Mouse (Mus musculus) embryonic facial prominence, embryonic 13.5 days (tissue): ENCODE data around the gene Ifi27l2b. TPM values are rescaled to one million over a fixed set of nuclear protein-coding genes. Genes with fewer than 3 reads are reported as not detected.

ENCODE experiments used
- ATAC-seq: fragments of 200-750 bp; cut with Nextera tagmentation; 2 replicates; pipeline ENCODE4 v1.8.0; 2017; ENCODE audit warnings: low read depth; ENCODE audit not compliant: insufficient number of reproducible peaks, insufficient read depth, low FRiP score, low TSS enrichment
- H3K27ac ChIP-seq: fragments of 300-500 bp; sonication (generic); 2 replicates; pipeline ENCODE4 v1.5.1; 2015; ENCODE audit warnings: moderate library complexity, mild to moderate bottlenecking, inconsistent platforms
- H3K27me3 ChIP-seq: fragments of 300-500 bp; sonication (generic); 2 replicates; pipeline ENCODE4 v1.6.1; 2015; ENCODE audit warnings: mild to moderate bottlenecking, inconsistent platforms
- H3K36me3 ChIP-seq: fragments of 300-500 bp; sonication (generic); 2 replicates; pipeline ENCODE4 v1.6.1; 2015; ENCODE audit warnings: mild to moderate bottlenecking, inconsistent platforms
- H3K4me1 ChIP-seq: fragments of 300-500 bp; sonication (generic); 2 replicates; pipeline ENCODE4 v1.6.1; 2015; ENCODE audit warnings: inconsistent platforms
- H3K4me2 ChIP-seq: fragments of 300-500 bp; sonication (generic); 2 replicates; pipeline ENCODE4 v1.6.1; 2015; ENCODE audit warnings: moderate library complexity, mild to moderate bottlenecking, inconsistent platforms
- H3K4me3 ChIP-seq: fragments of 300-500 bp; sonication (generic); 2 replicates; pipeline ENCODE4 v1.5.1; 2015; ENCODE audit warnings: mild to moderate bottlenecking, inconsistent platforms
- H3K9ac ChIP-seq: fragments of 300-500 bp; sonication (generic); 2 replicates; pipeline ENCODE4 v1.6.1; 2015; ENCODE audit warnings: mild to moderate bottlenecking, inconsistent platforms
- H3K9me3 ChIP-seq: fragments of 300-500 bp; sonication (generic); 2 replicates; pipeline ENCODE4 v1.6.1; 2016; ENCODE audit warnings: inconsistent platforms
- WGBS: fragments of 180-500 bp; shearing (Covaris S2); methylation state at CpG from one replicate; pipeline ENCODE4 v1.1.7; 2015; ENCODE audit warnings: mixed read lengths; 5-methylcytosine and 5-hydroxymethylcytosine counted together
- polyA plus RNA-seq: library from polyadenylated mRNA; unstranded; fragments of >200 nt; fragmentation: Nextera tagmentation; extraction: Ambion mirVana; gene quantifications from 2 replicates; pipeline ENCODE4 v1.2.1, GENCODE M21; 2015

Ifi27l2b gene
- polyA plus RNA-seq, 1 experiment from 2014 or later, result not detected

DNA sequence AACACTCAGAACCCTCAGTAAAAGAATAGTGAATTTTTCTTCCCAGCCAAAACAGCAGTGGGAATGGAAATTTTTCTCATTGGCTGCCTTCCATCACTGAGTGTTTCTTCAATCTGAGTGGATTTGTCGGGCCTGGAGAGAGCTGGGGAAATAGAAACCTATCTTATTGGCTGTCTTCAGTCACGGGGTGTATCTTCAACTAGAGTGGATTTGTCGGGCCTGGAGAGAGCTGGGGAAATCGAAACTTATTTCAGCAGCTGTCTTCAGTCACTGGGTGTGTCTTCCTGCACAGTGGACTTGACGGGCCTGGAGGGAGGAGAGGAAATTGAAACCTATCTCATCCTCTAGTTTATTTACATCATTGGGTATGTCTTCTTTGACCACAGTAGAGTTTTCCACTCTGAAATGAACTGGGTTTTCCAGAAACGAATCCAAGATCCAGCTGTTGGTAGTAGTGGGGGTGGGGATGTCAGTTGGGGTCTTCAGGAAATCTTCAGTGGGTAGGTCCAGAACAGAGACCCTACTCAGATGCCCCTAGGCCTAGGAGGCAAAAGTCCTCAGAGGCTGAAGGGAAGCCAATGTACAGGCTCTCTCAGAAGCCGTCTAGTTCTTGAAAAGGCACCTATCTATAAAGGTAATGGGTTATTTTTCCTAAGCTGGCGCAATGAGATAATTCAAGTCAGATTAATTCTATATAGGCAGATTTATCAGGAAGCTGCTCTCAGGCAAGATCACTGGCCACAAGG lies 22.9 kb downstream of the Ifi27l2b start, which contains the start of gene Ifi27:
Gene Ifi27, plus strand, starts transcription at position 226 of the 746 bp plus-strand sequence.
- peak; percentile 75; the same call in 1 of the 2 replicates for ATAC-seq
- H3K9ac ChIP-seq, result no peak within 1 kb of the TSS
- H3K4me3 ChIP-seq, result peak within 1 kb of the TSS; percentile 26
- H3K9me3 ChIP-seq, result no peaks in the 10 kb centered on the region
- 54% methylated on average over 8 of the region's 8 CpGs for WGBS
- no peaks in the 10 kb centered on the region for H3K27me3 ChIP-seq
- H3K36me3 ChIP-seq, result no peaks in the 10 kb centered on the region
- H3K27ac ChIP-seq, result peak within 1 kb of the TSS; percentile 34; the same call in 1 of the 2 replicates
- H3K4me1 ChIP-seq, result no peaks in the 10 kb centered on the region
- peak within 1 kb of the TSS; percentile 40 for H3K4me2 ChIP-seq

GRCm38 (mm10) chr12:103433430-103433829 lies 23.6 kb downstream of the Ifi27l2b start:
- 0 out of 2 replicates have a peak overlapping the region, but pooled peaks have one; percentile 34 for H3K27ac ChIP-seq
- WGBS, result 81% methylated on average over 2 of the region's 2 CpGs

DNA sequence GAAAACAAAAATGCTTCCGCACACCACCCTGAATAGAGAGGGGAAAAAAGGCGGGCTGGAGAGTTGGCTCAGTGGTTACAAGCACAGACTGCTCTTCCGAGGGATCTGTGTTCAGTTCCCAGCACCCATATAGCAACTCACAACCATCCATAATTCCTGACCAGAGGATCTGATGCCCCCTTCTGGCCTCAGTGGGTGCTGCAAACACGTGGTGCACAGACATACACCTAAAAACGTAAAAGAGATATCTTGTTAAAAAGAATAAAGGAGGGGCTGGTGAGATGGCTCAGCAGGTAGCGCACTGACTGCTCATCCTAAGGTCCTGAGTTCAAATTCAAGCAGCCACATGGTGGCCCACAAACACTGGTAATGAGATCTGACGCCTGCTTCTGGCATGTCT lies 30.3 kb downstream of the Ifi27l2b start:
- H3K27ac ChIP-seq, result no peak overlapping the region
- no peak overlapping the region for H3K9ac ChIP-seq
- no peak for ATAC-seq
- no peaks in the 10 kb centered on the region for H3K27me3 ChIP-seq
- peaks cover 25% of the 10 kb centered on the region for H3K4me1 ChIP-seq
- H3K4me2 ChIP-seq, result no peak overlapping the region
- H3K9me3 ChIP-seq, result no peaks in the 10 kb centered on the region
- H3K4me3 ChIP-seq, result no peak overlapping the region
- WGBS, result 90% methylated on average over 7 of the region's 7 CpGs
- peaks cover 16% of the 10 kb centered on the region for H3K36me3 ChIP-seq

More at GRCm38 (mm10) chr12:103433430-103433829, 23.6 kb downstream of the Ifi27l2b start:
- Histone ChIP-seq H3K4me1 (no peaks in the 10 kb centered on the region), H3K9me3 (no peaks in the 10 kb centered on the region), H3K4me3 (no peak overlapping the region), H3K36me3 (no peaks in the 10 kb centered on the region), H3K27me3 (no peaks in the 10 kb centered on the region), H3K9ac (no peak overlapping the region), H3K4me2 (no peak overlapping the region)
- ATAC-seq, result no peak

DNA sequence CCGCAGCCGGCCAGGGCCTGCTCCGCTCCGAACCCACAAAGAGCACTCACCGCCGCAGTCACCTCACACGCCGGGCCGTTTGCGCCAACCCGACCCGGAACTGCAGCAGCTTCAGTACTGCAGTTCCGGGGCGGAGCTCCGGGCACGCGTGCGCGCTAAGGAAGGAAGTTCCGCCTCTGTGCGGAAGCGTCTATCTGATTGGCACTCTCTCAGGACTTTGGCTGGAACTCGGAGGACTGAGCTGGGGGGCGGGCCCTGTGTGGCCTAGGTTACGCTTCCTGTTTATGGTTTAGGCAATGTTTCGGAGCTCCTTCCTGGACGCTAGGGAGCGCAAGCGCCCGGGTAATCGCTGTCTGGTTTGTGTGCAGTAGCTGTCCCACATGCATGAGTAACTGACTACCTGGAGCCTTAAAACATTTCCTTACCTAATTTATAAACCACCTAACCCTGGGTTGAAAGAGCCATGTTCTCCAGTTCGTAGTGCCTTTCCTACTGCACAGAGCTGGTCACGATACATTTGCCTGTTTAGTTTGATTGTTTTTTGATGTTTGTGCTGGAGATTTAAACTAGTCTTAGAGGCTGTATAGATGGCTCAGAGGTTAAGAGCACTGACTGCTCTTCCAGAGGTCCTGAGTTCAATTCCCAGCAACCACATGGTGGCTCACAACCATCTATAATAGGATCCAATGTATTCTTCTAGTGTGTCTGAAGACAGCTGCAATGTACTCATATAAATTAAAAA lies 31.1 kb downstream of the Ifi27l2b start, which contains the start of gene Ddx24:
Gene Ddx24, minus strand, starts transcription at position 102 of the 742 bp plus-strand sequence.
- H3K4me2 ChIP-seq, result peak within 1 kb of the TSS; percentile 87
- H3K4me3 ChIP-seq, result peak within 1 kb of the TSS; percentile 93
- H3K4me1 ChIP-seq, result peaks cover 30% of the 10 kb centered on the region
- peaks cover 17% of the 10 kb centered on the region for H3K36me3 ChIP-seq
- peak within 1 kb of the TSS; percentile 44; the same call in 1 of the 2 replicates for H3K27ac ChIP-seq
- WGBS, result 2% methylated on average over 33 of the region's 33 CpGs
- no peaks in the 10 kb centered on the region for H3K27me3 ChIP-seq
- ATAC-seq, result peak; percentile 99
- H3K9ac ChIP-seq, result peak within 1 kb of the TSS; percentile 93
- no peaks in the 10 kb centered on the region for H3K9me3 ChIP-seq

DNA sequence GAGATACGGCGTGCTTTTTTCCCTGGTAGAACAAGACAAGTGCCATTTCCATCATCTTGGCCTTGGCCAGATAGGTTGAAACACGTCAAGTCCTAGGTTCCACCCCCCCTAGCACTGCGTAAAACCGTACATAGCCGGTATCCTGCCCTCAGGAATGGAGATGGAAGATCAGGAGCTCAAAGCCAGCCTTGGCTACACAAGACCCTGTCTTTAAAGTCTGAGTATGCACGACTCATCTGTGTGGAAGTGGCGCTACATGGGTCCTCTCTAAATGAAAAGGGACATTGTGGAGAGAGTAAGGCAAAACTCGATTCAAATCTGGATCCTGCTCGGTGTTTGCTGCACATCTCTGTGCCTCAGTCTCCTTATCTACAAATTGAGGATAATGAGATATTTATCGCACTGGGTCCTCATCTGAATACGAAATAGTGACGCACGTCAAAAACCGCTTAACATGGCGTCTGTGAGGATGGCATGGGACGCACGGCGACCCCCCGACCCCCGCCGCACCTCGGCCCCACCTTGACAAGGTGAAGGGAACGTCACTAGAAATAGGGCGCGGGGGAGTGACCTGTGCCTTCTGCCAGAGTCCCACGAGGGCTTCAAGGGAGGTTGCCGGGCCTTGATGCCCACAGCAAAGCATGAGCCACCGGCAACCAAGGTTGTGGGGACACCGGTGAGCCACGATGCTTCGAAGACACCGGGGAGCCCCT lies 31.9 kb downstream of the Ifi27l2b start:
- H3K27ac ChIP-seq, result no peak overlapping the region

DNA sequence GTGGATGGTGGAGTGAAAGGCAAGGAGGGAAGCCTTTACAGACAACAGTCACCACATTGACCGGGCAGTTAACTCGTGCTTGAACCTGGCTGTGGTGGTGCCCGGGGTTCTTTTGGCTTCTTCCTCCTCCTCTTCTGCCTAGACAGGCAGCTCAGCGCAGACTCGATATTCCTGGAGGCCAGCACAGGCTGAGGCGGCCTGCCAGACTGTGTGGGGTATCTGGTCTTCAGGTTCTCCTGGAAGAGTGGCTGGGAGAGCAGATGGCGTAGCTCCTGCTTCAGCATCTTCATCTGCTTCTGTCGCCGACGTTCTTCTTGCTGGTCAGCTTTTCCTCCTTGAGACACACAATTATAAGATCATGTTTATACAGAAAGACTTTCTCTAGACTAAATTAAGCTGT lies 48.9 kb downstream of the Ifi27l2b start:
- no peak overlapping the region for H3K27ac ChIP-seq
- H3K9ac ChIP-seq, result no peak overlapping the region
- no peak overlapping the region for H3K4me2 ChIP-seq
- WGBS, result 94% methylated on average over 10 of the region's 10 CpGs
- H3K4me3 ChIP-seq, result no peak overlapping the region
- H3K36me3 ChIP-seq, result peaks cover 98% of the 10 kb centered on the region
- no peak for ATAC-seq
- no peaks in the 10 kb centered on the region for H3K27me3 ChIP-seq
- H3K9me3 ChIP-seq, result no peaks in the 10 kb centered on the region
- no peaks in the 10 kb centered on the region for H3K4me1 ChIP-seq

More for the DNA sequence above, 31.9 kb downstream of the Ifi27l2b start:
- Histone ChIP-seq H3K4me2 (peak overlapping the region; percentile 87), H3K9me3 (no peaks in the 10 kb centered on the region), H3K4me1 (peaks cover 33% of the 10 kb centered on the region), H3K9ac (peak overlapping the region; percentile 93), H3K27me3 (no peaks in the 10 kb centered on the region), H3K36me3 (peaks cover 17% of the 10 kb centered on the region), H3K4me3 (peak overlapping the region; percentile 93)
- peak; percentile 8; the same call in 1 of the 2 replicates for ATAC-seq
- 8% methylated on average over 33 of the region's 33 CpGs for WGBS

DNA sequence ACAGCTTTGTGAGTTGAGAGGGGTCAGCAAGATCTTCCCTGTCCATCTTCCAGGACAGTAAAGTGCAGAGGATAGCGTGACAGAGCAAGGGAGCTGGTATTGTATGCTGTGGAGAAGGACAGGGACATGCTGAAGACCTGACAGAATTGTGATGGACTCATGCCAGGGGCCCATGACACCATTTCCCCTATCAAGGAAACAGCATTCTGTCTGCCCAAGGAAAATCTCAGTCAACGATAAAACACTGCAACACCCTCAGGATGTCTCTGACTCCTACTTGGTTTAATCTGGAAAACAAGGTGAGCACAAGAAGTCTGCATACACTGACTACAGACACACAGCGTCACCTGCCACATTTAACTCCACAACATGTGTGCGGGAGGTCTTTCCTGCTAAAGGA lies 49.3 kb downstream of the Ifi27l2b start, which contains the start of gene 9330161L09Rik:
Gene 9330161L09Rik, minus strand, starts transcription at position 101 of the 400 bp plus-strand sequence.
- no peak within 1 kb of the TSS for H3K4me2 ChIP-seq
- H3K9me3 ChIP-seq, result no peaks in the 10 kb centered on the region
- no peaks in the 10 kb centered on the region for H3K4me1 ChIP-seq
- 96% methylated on average over 4 of the region's 4 CpGs for WGBS
- H3K27ac ChIP-seq, result no peak within 1 kb of the TSS
- no peak within 1 kb of the TSS for H3K9ac ChIP-seq
- ATAC-seq, result no peak
- H3K27me3 ChIP-seq, result no peaks in the 10 kb centered on the region
- peaks cover 98% of the 10 kb centered on the region for H3K36me3 ChIP-seq
- H3K4me3 ChIP-seq, result no peak within 1 kb of the TSS

- Histone ChIP-seq H3K4me3 (no peak overlapping the region), H3K9me3 (no peaks in the 10 kb centered on the region), H3K27ac (no peak overlapping the region), H3K4me2 (no peak overlapping the region), H3K27me3 (no peaks in the 10 kb centered on the region), H3K36me3 (peaks cover 81% of the 10 kb centered on the region), H3K4me1 (no peaks in the 10 kb centered on the region), H3K9ac (no peak overlapping the region)
- ATAC-seq, result no peak
- WGBS, result 88% methylated on average over 18 of the region's 18 CpGs
Observed at GRCm38 (mm10) chr12:103404131-103404530, 52.9 kb downstream of the Ifi27l2b start.

Other genes with a start within 250 kb of the Ifi27l2b start
- gene Prima1, start 215.1 kb downstream of the Ifi27l2b start, polyA plus RNA-seq, result 0.25 and 0.59 TPM in 2 replicates
- gene Fam181a, start 146.2 kb downstream of the Ifi27l2b start, polyA plus RNA-seq, result 0.22 TPM in 1 of 2 replicates, not detected in the other
- gene Asb2, start 101.2 kb downstream of the Ifi27l2b start, polyA plus RNA-seq, result 0.87 and 1.7 TPM in 2 replicates
- gene Otub2, start 68.5 kb downstream of the Ifi27l2b start, polyA plus RNA-seq, result 10.7 and 11.4 TPM in 2 replicates
- 0.45 and 0.63 TPM in 2 replicates for gene 9330161L09Rik, start 49.4 kb downstream of the Ifi27l2b start, polyA plus RNA-seq
- 137 and 142 TPM in 2 replicates for gene Ddx24, start 31.4 kb downstream of the Ifi27l2b start, polyA plus RNA-seq
- 37.9 and 41.2 TPM in 2 replicates for gene Ifi27, start 23.0 kb downstream of the Ifi27l2b start, polyA plus RNA-seq
- gene Ifi27l2a, start 13.5 kb downstream of the Ifi27l2b start, polyA plus RNA-seq, result 5.1 and 6.1 TPM in 2 replicates
- gene Ppp4r4, start 75.1 kb upstream of the Ifi27l2b start, polyA plus RNA-seq, result 2.8 and 2.9 TPM in 2 replicates
- 0.10 and 0.47 TPM in 2 replicates for gene Serpina10, start 174.2 kb upstream of the Ifi27l2b start, polyA plus RNA-seq
- 13.0 TPM in 1 of 2 replicates, not detected in the other for gene Serpina6, start 200.0 kb upstream of the Ifi27l2b start, polyA plus RNA-seq
- gene Serpina16, start 218.9 kb upstream of the Ifi27l2b start, polyA plus RNA-seq, result not detected in 2 replicates
- gene Serpina1f, start 238.3 kb upstream of the Ifi27l2b start, polyA plus RNA-seq, result not detected in 2 replicates